20 mouse cellular contexts compared by ENCODE assay signal in genomic region chr3:115949220-115949920, GRCm38 (mm10). TPM values are rescaled to one million over a fixed set of nuclear protein-coding genes. Genes with fewer than 3 reads are reported as not detected.
DNase-seq lines count a peak whose midpoint lies in the region; ATAC-seq lines count a peak whose summit lies in the region.
"Had no signal": no experiment of that assay in that cellular context is flagged by ENCODE, and none has a peak within 500 bp of the region (broad histone marks: within the 10 kb centered on the region; RNA-seq: fewer than 3 reads in every experiment).

No protein-coding gene starts in this region.

- WGBS in neural tube, embryonic 11.5 days = 72% methylated on average over 3 of the region's 3 CpGs
- 59% methylated on average over 3 of the region's 3 CpGs for WGBS in hindbrain, embryonic 12.5 days
- 54% methylated on average over 3 of the region's 3 CpGs for WGBS in midbrain, embryonic 14.5 days
- WGBS in neural tube, embryonic 15.5 days = 37% methylated on average over 3 of the region's 3 CpGs
- 69% methylated on average over 3 of the region's 3 CpGs for whole genome bisulfite sequencing in kidney, embryonic 16.5 days

- no peaks in the 10 kb centered on the region for H3K9me3 ChIP-seq in neural tube, embryonic 11.5 days (ENCODE audit: control insufficient read depth, low read length)
- no peaks in the 10 kb centered on the region for H3K9me3 ChIP-seq in hindbrain, embryonic 12.5 days (replicated peaks)
- H3K9me3 ChIP-seq in midbrain, embryonic 14.5 days (ENCODE audit: control insufficient read depth, low read length) = no peaks in the 10 kb centered on the region
- H3K9me3 ChIP-seq in neural tube, embryonic 15.5 days (replicated peaks) = no peaks in the 10 kb centered on the region
- H3K9me3 ChIP-seq in kidney, embryonic 16.5 days (ENCODE audit: low read length) = no peaks in the 10 kb centered on the region
- H3K9me3 ChIP-seq: heart, embryonic 13.5 days; liver, embryonic 15.5 days; midbrain, embryonic 12.5 days had no signal

- H3K27ac ChIP-seq in neural tube, embryonic 11.5 days (ENCODE audit: low read depth, low read length) = no peak overlapping the region
- H3K27ac ChIP-seq in hindbrain, embryonic 12.5 days = peak overlapping the region; percentile 64; the same call in 1 of the 2 replicates
- H3K27ac ChIP-seq in midbrain, embryonic 14.5 days (replicated peaks; ENCODE audit: low read depth, low read length) = peak overlapping the region; percentile 41; the same call in 1 of the 2 replicates
- no peak overlapping the region for H3K27ac ChIP-seq in neural tube, embryonic 15.5 days (replicated peaks)
- no peak overlapping the region for H3K27ac ChIP-seq in kidney, embryonic 16.5 days (ENCODE audit: low read length)
- H3K27ac ChIP-seq: heart, embryonic 13.5 days; liver, embryonic 15.5 days; macrophage; midbrain, embryonic 12.5 days had no signal

- no peaks in the 10 kb centered on the region for H3K27me3 ChIP-seq in neural tube, embryonic 11.5 days (ENCODE audit: control insufficient read depth, insufficient read depth, low read length)
- no peaks in the 10 kb centered on the region for H3K27me3 ChIP-seq in hindbrain, embryonic 12.5 days
- H3K27me3 ChIP-seq in midbrain, embryonic 14.5 days (ENCODE audit: control insufficient read depth, insufficient read depth, low read length) = no peaks in the 10 kb centered on the region
- no peaks in the 10 kb centered on the region for H3K27me3 ChIP-seq in neural tube, embryonic 15.5 days (replicated peaks)
- no peaks in the 10 kb centered on the region for H3K27me3 ChIP-seq in kidney, embryonic 16.5 days (ENCODE audit: insufficient read depth, low read length)
- H3K27me3 ChIP-seq: CH12.LX; heart, embryonic 13.5 days; liver, embryonic 15.5 days; midbrain, embryonic 12.5 days had no signal

- H3K4me1 ChIP-seq in neural tube, embryonic 11.5 days (ENCODE audit: control insufficient read depth, insufficient read depth, low read length) = no peaks in the 10 kb centered on the region
- peaks cover 3% of the 10 kb centered on the region; the same call in 1 of the 2 replicates for H3K4me1 ChIP-seq in hindbrain, embryonic 12.5 days
- no peaks in the 10 kb centered on the region for H3K4me1 ChIP-seq in midbrain, embryonic 14.5 days (ENCODE audit: control insufficient read depth, insufficient read depth, low read length)
- H3K4me1 ChIP-seq in neural tube, embryonic 15.5 days = peaks cover 6% of the 10 kb centered on the region; the same call in 1 of the 2 replicates
- no peaks in the 10 kb centered on the region for H3K4me1 ChIP-seq in kidney, embryonic 16.5 days (ENCODE audit: insufficient read depth, low read length)
- H3K4me1 ChIP-seq: midbrain, embryonic 12.5 days had no signal

- H3K36me3 ChIP-seq in neural tube, embryonic 11.5 days (ENCODE audit: control insufficient read depth, insufficient read depth, low read length) = peaks cover 7% of the 10 kb centered on the region; the same call in 1 of the 2 replicates
- H3K36me3 ChIP-seq in hindbrain, embryonic 12.5 days = peaks cover 39% of the 10 kb centered on the region
- H3K36me3 ChIP-seq in midbrain, embryonic 14.5 days (ENCODE audit: control insufficient read depth, insufficient read depth, low read length) = peaks cover 53% of the 10 kb centered on the region
- H3K36me3 ChIP-seq in neural tube, embryonic 15.5 days = peaks cover 20% of the 10 kb centered on the region
- H3K36me3 ChIP-seq in kidney, embryonic 16.5 days (ENCODE audit: insufficient read depth, low read length) = peaks cover 19% of the 10 kb centered on the region; the same call in 1 of the 2 replicates

- no peak overlapping the region for H3K9ac ChIP-seq in neural tube, embryonic 11.5 days (ENCODE audit: low read length)
- no peak overlapping the region for H3K9ac ChIP-seq in hindbrain, embryonic 12.5 days
- H3K9ac ChIP-seq in midbrain, embryonic 14.5 days (replicated peaks; ENCODE audit: low read length) = no peak overlapping the region
- no peak overlapping the region for H3K9ac ChIP-seq in neural tube, embryonic 15.5 days (replicated peaks)
- no peak overlapping the region for H3K9ac ChIP-seq in kidney, embryonic 16.5 days (replicated peaks; ENCODE audit: low read length)
- H3K9ac ChIP-seq: heart, embryonic 13.5 days; liver, embryonic 15.5 days; midbrain, embryonic 12.5 days had no signal

- DNase-seq in neural tube, embryonic 11.5 days (ENCODE audit: low spot score) = no peak
- DNase-seq in neural tube, embryonic 10.5 days (ENCODE audit: extremely low spot score, low spot score) = no peak
- DNase-seq in midbrain, embryonic 14.5 days = peak; percentile 66
- no peak for DNase-seq in cerebellum, postnatal 10 days
- no peak for DNase-seq in gastrocnemius, postnatal 10 days
- DNase-seq: cerebellum, adult 9-10 months; embryo, embryonic 11 days; heart, adult 11 months; layer of hippocampus, postnatal 36 days; right cerebral cortex, postnatal 14 days; spleen, adult 18-20 months; thymus, postnatal 36 days had no signal

- H3K4me2 ChIP-seq in neural tube, embryonic 11.5 days (ENCODE audit: low read depth) = no peak overlapping the region
- H3K4me2 ChIP-seq in hindbrain, embryonic 12.5 days (replicated peaks) = no peak overlapping the region
- H3K4me2 ChIP-seq in midbrain, embryonic 14.5 days (ENCODE audit: low read length) = no peak overlapping the region
- no peak overlapping the region for H3K4me2 ChIP-seq in neural tube, embryonic 15.5 days
- no peak overlapping the region for H3K4me2 ChIP-seq in kidney, embryonic 16.5 days (replicated peaks; ENCODE audit: low read depth, low read length)
- H3K4me2 ChIP-seq: heart, embryonic 13.5 days; liver, embryonic 15.5 days; midbrain, embryonic 12.5 days had no signal

- peak; percentile 79; the same call in 1 of the 2 replicates for ATAC-seq in neural tube, embryonic 11.5 days (ENCODE audit: insufficient read depth, low FRiP score, low TSS enrichment)
- ATAC-seq in hindbrain, embryonic 12.5 days (ENCODE audit: low FRiP score) = peak; percentile 90
- ATAC-seq in midbrain, embryonic 14.5 days (ENCODE audit: low FRiP score, low TSS enrichment) = peak; percentile 73
- ATAC-seq in neural tube, embryonic 15.5 days (ENCODE audit: low FRiP score) = peak; percentile 45; the same call in 1 of the 2 replicates
- no peak for ATAC-seq in kidney, embryonic 16.5 days (ENCODE audit: low FRiP score, low TSS enrichment)

- H3K4me3 ChIP-seq in neural tube, embryonic 11.5 days (ENCODE audit: low read depth, low read length) = no peak overlapping the region
- no peak overlapping the region for H3K4me3 ChIP-seq in hindbrain, embryonic 12.5 days
- no peak overlapping the region for H3K4me3 ChIP-seq in midbrain, embryonic 14.5 days (replicated peaks; ENCODE audit: low read depth, low read length)
- H3K4me3 ChIP-seq in neural tube, embryonic 15.5 days (replicated peaks) = no peak overlapping the region
- no peak overlapping the region for H3K4me3 ChIP-seq in kidney, embryonic 16.5 days (ENCODE audit: low read length)
- H3K4me3 ChIP-seq: heart, embryonic 13.5 days; liver, embryonic 15.5 days; midbrain, embryonic 12.5 days had no signal

RNA-seq across cellular contexts. Expression of gene Slc30a7, which starts 57.8 kb away (rescaled TPM):
- polyA plus RNA-seq in neural tube, embryonic 11.5 days (2014; fragmentation: Nextera tagmentation; extraction: Ambion mirVana) = 31.8 and 32.9 TPM in 2 replicates
- polyA plus RNA-seq in hindbrain, embryonic 12.5 days (2016; fragmentation: Nextera tagmentation; extraction: Ambion mirVana) = 25.5 and 26.6 TPM in 2 replicates
- 19.6 and 26.8 TPM in 2 replicates for polyA plus RNA-seq in midbrain, embryonic 14.5 days (2014; fragmentation: Nextera tagmentation; extraction: Ambion mirVana)
- polyA plus RNA-seq in neural tube, embryonic 15.5 days (2015; fragmentation: Nextera tagmentation; extraction: Ambion mirVana) = 14.6 and 18.7 TPM in 2 replicates
- 30.8 and 31.4 TPM in 2 replicates for polyA plus RNA-seq in kidney, embryonic 16.5 days (2015; fragmentation: Nextera tagmentation; extraction: Ambion mirVana)
- total RNA-seq in gastrocnemius, postnatal 10 days (2021) = 10 to 100 TPM; 16.1 to 22.2 TPM

RNA-seq across cellular contexts. Expression of gene Extl2, which starts 57.9 kb away (rescaled TPM):
- polyA plus RNA-seq in neural tube, embryonic 11.5 days (2014; fragmentation: Nextera tagmentation; extraction: Ambion mirVana) = 26.7 and 28.9 TPM in 2 replicates
- 27.5 and 30.9 TPM in 2 replicates for polyA plus RNA-seq in hindbrain, embryonic 12.5 days (2016; fragmentation: Nextera tagmentation; extraction: Ambion mirVana)
- polyA plus RNA-seq in midbrain, embryonic 14.5 days (2014; fragmentation: Nextera tagmentation; extraction: Ambion mirVana) = 28.5 and 32.8 TPM in 2 replicates
- 39.8 and 41.6 TPM in 2 replicates for polyA plus RNA-seq in neural tube, embryonic 15.5 days (2015; fragmentation: Nextera tagmentation; extraction: Ambion mirVana)
- 21.5 and 22.0 TPM in 2 replicates for polyA plus RNA-seq in kidney, embryonic 16.5 days (2015; fragmentation: Nextera tagmentation; extraction: Ambion mirVana)
- 10 to 100 TPM; 15.1 to 17.9 TPM for total RNA-seq in gastrocnemius, postnatal 10 days (2021)

Comparison
In these comparisons a context has a peak if more than half of its experiments do, and no peak if none do; other contexts are left out.
1. H3K27ac ChIP-seq: peak in hindbrain, embryonic 12.5 days (single experiment) and midbrain, embryonic 14.5 days (single experiment); none in neural tube, embryonic 11.5 days (single experiment), neural tube, embryonic 15.5 days (single experiment) and kidney, embryonic 16.5 days (single experiment).